Mouse (Mus musculus): Measurements from ENCODE around the gene Zfp709.
"Not testable (repeated sequence)": the region's sequence is repeated elsewhere in the genome, so short reads cannot be mapped to it uniquely, and the experiment has no call there.

Gene Zfp709

DNA sequence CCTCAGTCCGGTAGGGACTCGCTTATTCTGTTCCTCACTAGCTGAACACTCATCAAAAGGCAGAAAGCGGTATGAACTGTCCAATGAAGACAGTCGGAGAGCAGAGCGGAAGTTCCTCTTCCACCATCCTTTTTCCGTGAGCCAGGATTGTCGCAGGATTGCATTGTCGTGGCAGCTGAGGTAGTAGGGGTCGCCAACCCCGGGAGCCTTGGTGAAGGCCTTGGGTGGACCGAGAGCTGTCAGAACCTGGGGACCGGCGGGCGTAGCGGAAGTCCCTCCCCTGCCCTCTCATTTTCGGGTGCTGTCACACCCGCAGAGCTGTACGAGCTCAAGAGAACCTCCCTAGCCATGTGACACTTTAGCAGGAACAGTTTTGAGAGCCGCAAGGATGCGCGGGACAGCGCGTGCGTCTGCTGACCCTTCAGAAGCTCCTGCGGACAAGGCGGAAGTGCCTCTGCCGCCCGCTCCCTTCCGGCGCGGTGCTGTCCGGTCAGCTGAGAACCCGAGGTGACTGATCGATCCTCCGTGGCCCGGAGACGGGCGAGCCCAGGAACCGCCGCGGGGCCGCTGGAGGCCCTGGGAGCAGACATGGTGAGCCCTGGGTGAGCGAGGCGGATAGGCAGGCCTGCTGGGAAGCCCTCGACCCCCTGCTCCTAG is at the start of gene Zfp709:
Gene Zfp709 (plus strand): TSS at position 402 of the 657 bp plus-strand sequence.
- DNase-seq = peak; percentile 61

DNA sequence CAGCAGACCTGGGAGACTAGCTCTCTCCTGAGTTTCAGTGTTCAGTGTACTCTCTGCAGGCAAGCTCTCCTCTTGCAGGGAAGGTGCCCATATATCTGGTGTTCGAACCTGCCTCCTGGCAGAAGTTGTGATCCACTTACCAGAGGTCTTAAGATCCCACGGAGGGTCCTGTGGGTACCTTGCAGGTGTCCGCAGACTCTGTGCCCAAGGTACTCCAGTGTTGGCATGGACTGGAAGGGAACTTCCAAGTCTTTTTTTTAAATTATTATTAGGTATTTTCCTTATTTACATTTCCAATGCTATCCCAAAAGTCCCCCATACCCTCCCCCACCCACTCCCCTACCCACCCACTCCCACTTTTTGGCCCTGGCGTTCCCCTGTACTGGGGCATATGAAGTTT is 43.6 kb upstream of the Zfp709 start:
- DNase-seq = not testable (repeated sequence)

DNA sequence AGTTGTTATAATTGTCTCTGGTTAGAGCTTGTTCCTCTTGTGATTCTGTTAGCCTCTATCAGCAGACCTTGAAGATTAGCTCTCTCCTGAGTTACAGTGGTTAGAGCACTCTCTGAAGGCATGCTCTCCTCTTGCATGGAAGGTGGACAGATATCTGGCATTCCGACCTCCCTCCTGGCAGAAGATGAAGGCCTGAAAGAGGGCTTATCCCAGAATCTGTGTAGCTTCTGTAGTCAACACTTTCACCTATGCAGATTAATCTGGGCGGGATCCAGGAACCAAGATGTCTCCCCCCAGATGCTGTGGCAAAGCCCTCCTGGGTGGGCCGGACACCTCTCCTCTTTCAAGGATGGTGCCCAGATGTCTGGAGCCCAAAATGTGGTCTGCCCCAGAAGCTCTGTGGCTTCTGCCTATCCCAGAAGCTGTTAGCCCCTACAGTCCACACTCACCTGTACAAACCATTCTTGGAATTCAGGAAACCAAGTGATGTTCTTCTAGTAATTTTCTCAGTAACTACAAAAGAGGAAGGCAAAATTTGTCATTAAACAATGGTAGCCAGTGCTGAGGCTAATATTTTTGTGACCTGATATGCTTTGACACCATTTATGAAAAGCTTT is 40.5 kb upstream of the Zfp709 start:
- not testable (repeated sequence) for DNase-seq

- DNase-seq = not testable (repeated sequence)
These were observed 39.3 kb upstream of the Zfp709 start for GRCm38 (mm10) chr8:71842476-71842875.

GRCm38 (mm10) chr8:71844453-71844852 is 37.4 kb upstream of the Zfp709 start:
- DNase-seq = not testable (repeated sequence)

GRCm38 (mm10) chr8:71845993-71846483 is 35.8 kb upstream of the Zfp709 start:
- DNase-seq = not testable (repeated sequence)

DNA sequence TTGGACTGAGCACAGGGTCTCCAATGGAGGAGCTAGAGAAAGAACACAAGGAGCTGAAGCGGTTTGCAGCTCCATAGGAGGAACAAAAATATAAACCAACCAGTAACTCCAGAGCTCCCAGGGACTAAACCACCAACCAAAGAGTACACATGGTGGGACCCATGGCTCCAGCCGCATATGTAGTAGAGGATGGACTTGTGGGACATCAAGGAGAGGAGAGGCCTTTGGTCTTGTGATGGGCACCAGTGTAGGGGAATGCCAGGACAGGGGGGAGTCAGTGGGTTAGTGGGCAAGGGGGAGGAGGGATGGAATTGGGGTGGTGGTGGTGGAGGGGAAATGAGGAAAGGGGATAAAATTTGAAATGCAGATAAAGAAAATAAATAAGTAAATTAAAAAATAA is 35.1 kb upstream of the Zfp709 start:
- not testable (repeated sequence) for DNase-seq

DNA sequence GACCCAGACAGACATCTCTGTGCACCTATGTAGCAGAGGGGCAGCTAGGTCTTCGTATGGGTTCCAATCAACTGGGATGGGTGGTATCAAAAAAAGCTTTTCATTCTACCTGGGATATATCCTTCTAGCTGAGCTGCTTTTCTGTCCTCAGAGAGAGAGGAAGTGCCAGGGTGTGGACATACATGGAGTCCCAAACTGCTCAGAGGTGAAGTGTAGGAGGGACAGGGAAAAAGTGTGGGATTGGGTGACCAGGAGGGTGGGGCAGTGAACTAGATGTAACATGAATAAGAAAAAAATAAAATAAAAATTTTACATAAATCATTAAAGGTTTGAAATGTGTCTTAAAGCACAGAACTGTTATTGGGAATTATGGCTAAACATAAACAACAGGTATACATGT is 30.8 kb upstream of the Zfp709 start:
- DNase-seq = not testable (repeated sequence)

- not testable (repeated sequence) for DNase-seq
These were observed 28.5 kb upstream of the Zfp709 start for GRCm38 (mm10) chr8:71853360-71853759.

DNA sequence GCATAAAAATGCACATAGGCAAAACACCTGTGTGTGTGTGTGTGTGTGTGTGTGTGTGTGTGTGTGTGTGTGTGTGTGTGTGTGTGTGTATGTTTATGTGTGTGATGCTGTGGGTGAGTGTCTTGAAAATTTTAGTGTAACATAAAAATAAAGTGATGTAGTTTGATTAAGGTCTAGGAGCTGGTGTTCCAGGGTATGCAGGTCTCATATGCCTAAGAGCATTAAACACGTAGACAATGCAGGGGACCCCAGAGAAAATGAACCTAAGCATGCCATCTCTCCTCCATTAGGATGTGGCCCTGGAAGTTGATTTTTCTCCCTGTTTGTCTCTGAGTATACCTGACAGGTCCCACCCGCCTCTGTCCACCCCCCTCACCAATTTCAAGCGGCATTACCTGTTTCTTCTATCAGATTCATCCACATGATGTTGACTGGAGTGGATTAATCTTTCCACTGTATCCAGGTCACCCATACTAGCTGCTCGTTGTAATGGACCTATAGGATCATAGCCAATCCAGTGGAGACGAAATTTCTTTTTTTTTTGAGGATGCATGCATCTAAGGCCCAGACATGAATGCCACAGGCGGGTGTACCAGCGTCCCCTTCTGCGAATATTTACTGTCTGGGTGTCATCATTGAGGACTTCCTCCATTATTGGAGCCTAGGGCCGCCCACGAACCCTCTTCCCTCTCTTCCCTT is 25.0 kb upstream of the Zfp709 start:
- not testable (repeated sequence) for DNase-seq

DNA sequence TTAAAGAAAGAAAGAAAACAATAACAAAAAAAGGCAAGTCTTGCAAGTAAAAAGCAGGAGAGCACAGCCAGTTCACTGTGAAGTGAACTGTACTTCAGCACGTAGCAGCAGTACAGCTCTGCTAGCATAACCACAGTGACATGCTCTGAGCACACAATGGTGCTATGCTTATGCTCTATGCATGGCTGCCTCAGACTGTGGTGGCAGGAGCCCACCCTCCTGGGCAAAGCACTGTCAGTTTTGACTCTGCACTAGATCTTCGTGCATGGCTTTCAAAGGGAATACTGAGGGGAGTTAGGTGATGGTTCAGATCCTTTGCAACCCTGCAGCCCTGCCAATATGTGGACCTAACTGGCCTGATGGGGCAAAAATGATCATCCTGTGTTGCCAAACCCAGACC is 24.5 kb upstream of the Zfp709 start:
- not testable (repeated sequence) for DNase-seq

- DNase-seq = not testable (repeated sequence)
These were observed 20.3 kb upstream of the Zfp709 start for GRCm38 (mm10) chr8:71861551-71861950.

- not testable (repeated sequence) for DNase-seq
These were observed 19.8 kb upstream of the Zfp709 start for GRCm38 (mm10) chr8:71862038-71862437.

DNA sequence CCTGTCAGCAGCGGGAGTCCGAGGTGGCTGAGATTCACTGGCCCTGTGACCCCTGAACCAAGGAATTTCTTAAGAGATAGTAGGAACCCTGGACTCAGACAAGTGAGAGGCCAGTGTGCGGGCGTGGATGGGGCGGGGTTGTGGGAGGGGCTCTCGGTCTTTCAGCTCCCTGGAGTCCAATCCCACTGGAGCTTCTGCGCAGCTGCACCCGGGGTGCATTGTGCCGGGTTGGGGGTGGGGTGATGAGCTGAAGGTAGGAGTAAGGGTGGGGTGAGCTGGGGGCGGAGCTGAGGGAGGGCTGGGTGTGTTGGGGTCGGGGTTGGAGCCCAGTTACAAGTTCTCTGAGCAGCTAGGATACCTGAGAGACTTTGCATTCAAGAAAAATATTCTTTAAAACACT is 18.8 kb downstream of the Zfp709 start:
- DNase-seq = not testable (repeated sequence)

- DNase-seq = not testable (repeated sequence)
These were observed 21.3 kb downstream of the Zfp709 start for GRCm38 (mm10) chr8:71903084-71903483.

- DNase-seq = no peak
These were observed 25.0 kb downstream of the Zfp709 start for GRCm38 (mm10) chr8:71906809-71907208.

- DNase-seq = no peak
These were observed 26.0 kb downstream of the Zfp709 start for GRCm38 (mm10) chr8:71907798-71908257.

GRCm38 (mm10) chr8:71908309-71909261 is 26.8 kb downstream of the Zfp709 start, which contains the start of the genes Zfp882 and Zfp617:
Gene Zfp882, plus strand, starts transcription at chr8:71908608.
Gene Zfp617, plus strand, starts transcription at chr8:71908635.
- peak; percentile 91 for DNase-seq

- no peak for DNase-seq
These were observed 30.5 kb downstream of the Zfp709 start for GRCm38 (mm10) chr8:71912286-71912685.

DNA sequence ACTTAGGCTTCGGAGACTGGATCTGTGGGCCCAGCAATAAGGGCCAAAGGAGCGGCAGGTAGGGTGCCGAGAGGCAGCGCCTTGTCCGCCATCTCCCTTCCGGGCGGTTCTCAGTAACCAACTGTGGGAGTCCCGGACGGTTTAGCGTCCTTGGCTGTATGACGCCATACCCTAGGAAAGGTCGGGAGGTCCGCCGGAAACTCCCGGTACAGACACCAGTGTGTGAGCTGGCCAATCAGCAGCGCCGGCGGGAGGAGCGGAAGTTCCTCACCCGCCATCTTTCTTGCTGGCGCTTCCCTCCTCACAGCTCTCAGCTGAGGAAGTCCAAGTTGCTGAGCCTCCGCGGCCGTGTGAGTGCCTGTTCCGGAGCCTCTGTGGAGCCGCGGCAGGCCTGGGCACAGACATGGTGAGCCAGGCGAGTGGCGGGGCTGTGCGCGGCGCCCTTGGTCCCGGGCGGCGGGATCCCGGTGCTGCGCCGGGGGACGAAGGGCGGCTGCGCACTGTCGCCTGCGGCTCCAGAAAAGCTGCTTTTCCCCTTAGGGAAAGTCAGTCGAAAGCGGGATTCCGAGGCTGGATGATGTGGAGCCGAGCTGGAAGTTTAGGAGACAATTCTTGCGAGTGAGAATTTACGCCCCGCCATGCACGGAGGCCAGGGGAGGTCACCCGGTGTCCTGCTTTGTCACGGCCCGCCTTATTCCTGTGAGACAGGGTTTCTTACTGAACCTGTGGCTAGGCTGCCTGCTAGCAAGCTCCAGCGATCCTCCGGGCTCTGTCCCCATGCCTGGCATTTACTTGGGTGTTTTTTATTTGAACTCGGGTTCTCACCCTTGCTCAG is 41.0 kb downstream of the Zfp709 start:
- DNase-seq = peak; percentile 97

GRCm38 (mm10) chr8:71925791-71926190 is 44.0 kb downstream of the Zfp709 start:
- no peak for DNase-seq
